Mouse (Mus musculus) mouse trophoblast stem cell (cell line): ENCODE measurements around the gene Itgal.
"Not testable (repeated sequence)": the region's sequence is repeated elsewhere in the genome, so short reads cannot be mapped to it uniquely, and the experiment has no call there.

Experiments used
- in situ Hi-C, 2 experiments: fragments of 300-500 bp; cut with MseI, MboI; formaldehyde crosslinking; loops; 2 replicates in 1 of 2; 3 replicates in 1 of 2; pipeline ENCODE4 v1.15.1; 2025

The Itgal gene

DNA sequence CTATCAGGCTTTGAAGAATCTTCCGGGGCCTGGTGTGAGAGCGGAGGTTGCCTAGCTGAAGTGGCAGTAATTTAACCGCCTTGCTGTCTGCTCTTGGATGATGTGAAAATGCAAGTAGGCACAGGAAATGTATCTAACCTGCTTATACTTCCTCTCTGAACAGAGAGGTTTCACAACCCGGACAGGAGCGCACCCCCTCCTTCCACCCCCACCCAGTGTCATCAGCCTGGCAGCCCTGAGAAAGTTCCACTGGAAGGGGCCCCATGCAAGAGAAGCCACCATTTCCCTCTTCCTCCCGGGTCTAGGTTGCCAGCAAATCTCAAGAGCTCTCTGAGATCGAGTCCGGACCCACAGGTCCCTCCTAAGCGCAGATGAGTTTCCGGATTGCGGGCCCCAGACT lies at the start of gene Itgal:
Gene Itgal, plus strand, starts transcription at position 163 of the 400 bp plus-strand sequence.
- in situ Hi-C loops: no loop called here

DNA sequence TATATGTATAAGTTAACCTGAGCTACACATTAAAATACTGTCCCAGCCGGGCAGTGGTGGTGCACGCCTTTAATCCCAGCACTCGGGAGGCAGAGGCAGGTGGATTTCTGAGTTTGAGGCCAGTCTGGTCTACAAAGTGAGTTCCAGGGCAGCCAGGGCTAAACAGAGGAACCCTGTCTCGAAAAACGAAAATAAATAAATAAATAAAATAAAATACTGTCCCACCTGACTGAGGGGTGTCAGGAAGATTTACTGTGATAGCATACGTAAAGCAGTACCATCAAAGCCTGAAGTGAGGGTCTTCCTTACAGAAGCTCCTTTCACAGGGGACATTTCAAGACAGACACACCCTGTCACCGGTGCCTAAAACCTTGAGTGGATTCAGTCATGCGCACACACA lies 45.5 kb upstream of the Itgal start:
- in situ Hi-C loops: not testable (repeated sequence)

- in situ Hi-C loops: no loop called here
Observed at GRCm38 (mm10) chr7:127252414-127252813, 43.6 kb upstream of the Itgal start.

DNA sequence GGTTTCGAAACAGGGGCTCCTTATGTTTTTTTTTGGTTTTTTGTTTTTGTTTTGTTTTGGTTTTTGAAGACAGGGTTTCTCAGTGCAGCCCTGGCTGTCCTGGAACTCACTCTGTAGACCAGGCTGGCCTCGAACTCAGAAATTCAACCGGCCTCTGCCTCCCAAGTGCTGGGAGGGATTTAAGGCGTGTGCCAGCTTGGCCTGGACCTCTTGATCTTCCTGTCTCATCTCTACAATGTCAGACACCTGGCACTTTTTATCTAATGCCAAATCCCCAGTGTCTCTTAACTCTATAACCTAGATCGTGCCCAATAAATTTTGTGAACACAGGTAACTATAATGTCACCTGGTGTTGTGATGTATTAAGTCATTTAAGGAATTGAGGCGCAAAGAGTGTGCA lies 42.7 kb upstream of the Itgal start:
- in situ Hi-C loops: no loop called here

DNA sequence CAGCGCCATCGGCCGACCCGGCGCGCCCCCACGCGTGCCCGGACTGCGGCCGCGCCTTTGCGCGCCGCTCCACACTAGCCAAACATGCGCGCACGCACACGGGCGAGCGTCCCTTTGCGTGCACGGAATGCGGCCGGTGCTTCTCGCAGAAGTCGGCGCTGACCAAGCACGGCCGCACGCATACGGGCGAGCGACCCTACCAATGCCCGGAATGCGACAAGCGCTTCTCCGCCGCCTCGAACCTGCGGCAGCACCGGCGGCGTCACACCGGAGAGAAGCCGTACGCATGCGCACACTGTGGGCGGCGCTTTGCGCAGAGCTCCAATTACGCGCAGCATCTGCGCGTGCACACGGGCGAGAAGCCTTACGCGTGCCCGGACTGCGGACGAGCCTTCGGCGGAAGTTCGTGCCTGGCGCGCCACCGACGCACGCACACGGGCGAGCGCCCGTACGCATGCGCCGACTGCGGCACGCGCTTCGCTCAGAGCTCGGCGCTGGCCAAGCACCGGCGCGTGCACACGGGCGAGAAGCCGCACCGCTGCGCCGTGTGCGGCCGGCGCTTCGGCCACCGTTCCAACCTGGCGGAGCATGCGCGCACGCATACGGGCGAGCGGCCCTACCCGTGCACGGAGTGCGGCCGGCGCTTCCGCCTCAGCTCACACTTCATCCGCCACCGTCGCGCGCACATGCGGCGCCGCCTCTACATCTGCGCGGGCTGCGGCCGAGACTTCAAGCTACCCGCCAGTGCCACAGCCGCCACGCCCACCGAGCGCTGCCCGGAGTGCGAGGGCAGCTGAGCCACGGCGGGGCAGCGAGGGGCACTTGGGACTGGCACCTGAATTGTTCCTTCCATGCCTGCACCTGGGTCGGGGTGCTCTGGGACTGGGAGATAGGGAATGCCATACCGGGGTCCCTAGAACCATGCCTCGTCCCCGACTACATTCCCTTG lies 42.0 kb upstream of the Itgal start:
- in situ Hi-C loops: no loop called here

- in situ Hi-C loops: no loop called here
Observed at GRCm38 (mm10) chr7:127255008-127255407, 41.1 kb upstream of the Itgal start.

DNA sequence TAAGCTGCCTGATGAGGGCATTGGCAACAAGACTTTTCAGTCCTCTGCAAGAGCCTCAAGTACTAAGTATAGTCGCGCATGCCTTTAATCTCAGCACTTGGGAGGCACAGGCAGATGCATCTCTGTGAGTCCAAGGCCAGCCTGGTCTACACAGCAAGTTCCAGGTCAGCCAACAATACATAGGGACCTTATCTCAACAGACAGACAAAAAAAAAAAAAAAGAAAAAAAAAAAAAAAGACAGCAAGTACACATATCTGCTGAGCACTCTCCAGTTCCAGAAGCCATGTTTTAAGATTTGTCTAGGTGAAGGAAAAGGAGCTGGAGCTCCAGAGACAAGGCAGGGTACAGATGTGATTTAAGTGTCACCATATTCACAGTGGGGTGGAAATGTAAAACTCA lies 40.1 kb upstream of the Itgal start:
- in situ Hi-C loops: no loop called here

DNA sequence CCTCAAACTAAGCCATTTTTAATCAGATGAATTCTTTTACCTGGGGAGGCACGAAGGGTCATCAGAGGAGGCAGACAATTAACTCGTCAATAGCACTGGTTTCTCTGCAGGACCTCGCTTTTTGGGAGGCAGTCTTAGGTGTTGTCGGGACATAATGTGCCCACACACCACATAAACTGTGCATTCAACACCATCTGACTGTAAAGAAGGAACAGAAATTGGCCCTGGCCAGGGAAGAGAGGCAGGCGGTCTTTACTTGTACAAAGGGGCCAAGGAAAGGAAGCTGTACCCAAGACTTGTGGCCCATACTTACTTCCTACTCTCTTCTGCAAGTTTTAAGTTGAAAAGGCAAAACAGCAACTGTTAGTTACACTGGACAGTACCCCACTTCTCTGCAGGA lies 39.5 kb upstream of the Itgal start:
- in situ Hi-C loops: no loop called here

DNA sequence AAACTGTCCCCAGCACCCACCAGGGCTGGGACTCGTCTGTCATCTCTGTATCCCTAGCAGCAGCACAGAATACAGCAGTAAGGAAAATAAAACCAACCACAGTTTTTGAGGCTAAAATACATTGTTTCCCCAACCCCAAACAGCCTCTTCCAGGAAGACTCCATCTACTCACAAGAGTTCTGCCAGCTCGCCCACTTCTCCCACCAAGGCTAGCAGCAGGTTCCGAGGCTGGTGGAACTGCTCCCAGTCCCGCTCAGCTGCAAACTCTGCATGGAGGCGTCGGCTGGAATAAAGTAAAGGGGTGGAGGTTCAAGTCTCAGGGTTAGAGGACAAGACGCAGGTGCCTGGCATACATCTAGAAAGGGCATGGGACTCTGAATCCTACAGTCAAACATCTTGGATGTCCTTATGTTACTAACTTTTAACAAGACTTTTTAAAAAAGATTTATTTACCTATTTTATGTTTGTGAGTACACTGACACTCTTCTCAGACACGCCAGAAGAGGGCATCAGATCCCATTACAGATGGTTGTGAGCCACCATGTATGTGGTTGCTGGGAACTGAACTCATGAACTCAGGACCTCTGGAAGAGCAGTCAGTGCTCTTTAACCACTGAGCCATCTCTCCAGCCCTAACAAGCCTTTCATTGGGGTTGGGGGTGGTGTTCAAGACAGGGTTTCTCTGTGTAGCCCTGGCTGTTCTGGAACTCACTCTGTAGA lies 36.7 kb upstream of the Itgal start:
- in situ Hi-C loops: no loop called here

GRCm38 (mm10) chr7:127260309-127261111 lies 35.5 kb upstream of the Itgal start, which contains the start of gene Dctpp1:
Dctpp1 (minus strand) TSS chr7:127260709.
- in situ Hi-C loops: no loop called here

DNA sequence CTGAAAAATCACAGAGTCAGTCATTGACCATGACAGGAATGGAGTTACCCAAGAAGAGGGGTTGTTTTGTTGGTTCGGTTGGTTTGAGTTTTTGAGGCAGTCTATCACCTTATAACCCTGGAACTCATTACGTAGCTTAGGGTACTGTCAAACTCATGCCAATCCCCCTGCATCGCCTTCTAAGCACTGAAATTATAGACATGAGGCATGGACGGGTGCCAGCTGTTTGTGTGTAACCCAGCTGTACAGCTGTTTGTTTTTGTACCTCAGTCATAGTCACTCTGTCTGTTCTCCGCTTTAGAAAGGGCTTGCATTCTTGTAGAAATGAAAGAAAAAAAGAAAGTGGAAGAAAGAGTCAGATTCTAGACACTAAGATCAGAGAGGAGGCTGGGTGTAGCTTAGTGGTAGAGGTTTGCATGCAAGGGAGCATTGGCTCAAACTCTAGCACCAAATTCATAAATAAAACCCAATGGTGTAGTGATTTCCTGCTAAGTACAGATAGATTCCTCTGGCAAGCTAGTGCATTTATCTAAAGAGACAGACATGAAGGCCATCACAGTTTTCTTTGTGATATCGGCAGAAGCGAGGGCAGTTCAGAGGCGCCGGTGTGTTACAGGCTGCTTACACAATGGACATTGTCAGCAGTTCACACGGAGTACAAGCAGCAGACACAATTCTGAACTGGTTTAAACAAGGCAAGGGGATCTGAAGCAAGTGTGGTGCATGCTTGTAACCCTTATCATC lies 33.7 kb upstream of the Itgal start:
- in situ Hi-C loops: no loop called here

GRCm38 (mm10) chr7:127263526-127263925 lies 32.5 kb upstream of the Itgal start:
- in situ Hi-C loops: no loop called here

- in situ Hi-C loops: no loop called here
Observed at GRCm38 (mm10) chr7:127270256-127270655, 25.8 kb upstream of the Itgal start.

- in situ Hi-C loops: no loop called here
Observed at GRCm38 (mm10) chr7:127270666-127271065, 25.4 kb upstream of the Itgal start.

DNA sequence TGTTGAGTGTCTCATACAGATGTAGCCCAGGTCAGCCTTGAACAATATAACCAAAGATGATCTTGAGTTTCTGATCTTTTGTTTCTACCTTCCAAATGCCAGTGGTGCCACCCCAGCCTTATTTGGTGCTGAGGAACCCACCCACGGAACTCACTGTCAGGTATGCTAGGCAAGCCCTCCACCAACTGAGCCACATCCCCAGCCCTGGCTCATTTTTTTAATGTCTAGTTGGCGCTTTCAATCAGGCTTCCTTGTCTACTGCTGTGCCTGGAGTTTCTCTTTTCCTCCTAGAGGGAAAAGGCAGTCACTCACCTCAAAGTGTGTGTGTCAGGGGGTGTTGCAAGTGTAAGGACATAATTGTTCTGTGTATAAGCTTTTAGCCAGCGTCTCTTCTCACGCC lies 25.0 kb upstream of the Itgal start:
- in situ Hi-C loops: no loop called here

DNA sequence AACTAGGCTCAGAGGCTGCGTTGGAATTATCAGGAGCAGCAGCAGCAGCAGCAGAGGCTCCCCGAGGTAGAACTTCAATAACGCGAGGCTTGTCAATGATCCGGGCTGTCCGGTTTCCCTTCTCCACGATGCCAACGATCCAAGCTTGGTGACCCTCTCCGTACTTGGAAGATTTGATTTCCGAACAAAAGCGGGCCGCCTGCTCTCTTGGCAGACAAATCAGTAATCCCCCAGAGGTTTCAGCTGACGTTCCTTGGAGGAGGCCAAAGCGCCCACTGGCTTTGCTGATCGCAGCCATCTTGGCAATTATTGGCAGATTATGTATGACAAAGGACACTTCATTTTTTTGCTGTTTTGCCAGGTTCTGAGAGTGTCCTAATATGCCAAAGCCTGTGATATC lies 23.5 kb upstream of the Itgal start:
- in situ Hi-C loops: no loop called here

GRCm38 (mm10) chr7:127273118-127273923 lies 22.7 kb upstream of the Itgal start:
- in situ Hi-C loops: no loop called here

DNA sequence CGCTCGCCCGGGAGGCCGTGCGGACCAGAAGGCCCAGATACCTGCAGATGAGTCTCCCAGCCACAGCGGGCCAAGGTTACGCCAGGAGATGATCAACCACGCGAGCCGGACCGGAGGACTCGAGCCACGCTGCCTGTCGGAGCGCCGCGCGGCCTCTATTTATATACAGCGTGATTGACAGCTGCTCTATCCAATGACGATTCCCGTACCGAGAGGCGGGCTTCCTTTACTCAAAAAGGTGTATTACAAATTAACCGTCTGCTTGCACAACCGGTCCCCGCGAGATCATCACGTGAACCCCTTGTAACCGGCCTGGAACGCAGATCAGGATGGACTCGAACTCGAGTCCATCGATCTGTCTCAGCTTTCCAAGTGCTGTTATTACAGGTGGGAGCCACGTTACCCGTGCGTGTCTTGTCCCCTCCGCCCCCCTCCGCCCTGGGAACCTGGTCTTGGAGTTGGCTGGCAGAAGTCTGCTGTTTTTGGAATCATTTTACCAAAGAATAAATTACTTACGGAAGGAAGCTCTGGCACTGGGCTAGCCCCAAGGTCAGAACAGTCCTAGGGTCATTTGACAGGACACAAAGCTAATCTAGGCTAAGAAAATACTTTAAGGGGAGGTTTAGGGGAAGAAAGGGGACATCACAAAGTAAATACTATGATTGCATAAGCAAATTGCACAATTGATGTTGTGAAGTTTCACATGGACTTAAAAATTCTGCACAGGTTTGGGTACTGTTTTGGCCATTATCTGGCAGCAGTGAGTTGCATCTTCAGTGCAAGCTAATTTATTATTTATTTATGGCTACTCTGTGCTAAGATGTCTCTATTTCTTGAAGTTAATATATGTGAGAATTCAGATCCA lies 21.9 kb upstream of the Itgal start, which contains the start of gene Sephs2:
Gene Sephs2, minus strand, starts transcription at position 131 of the 865 bp plus-strand sequence.
- in situ Hi-C loops: no loop called here

- in situ Hi-C loops: no loop called here
Observed at GRCm38 (mm10) chr7:127276519-127276961, 19.5 kb upstream of the Itgal start.
